Mouse (Mus musculus) kidney, adult 18-20 months (tissue): ENCODE measurements around the gene Pdzd2.

Experiments
- DNase-seq: peaks from one replicate; pipeline ENCODE4 v3.0.0; 2021

Pdzd2 gene

DNA sequence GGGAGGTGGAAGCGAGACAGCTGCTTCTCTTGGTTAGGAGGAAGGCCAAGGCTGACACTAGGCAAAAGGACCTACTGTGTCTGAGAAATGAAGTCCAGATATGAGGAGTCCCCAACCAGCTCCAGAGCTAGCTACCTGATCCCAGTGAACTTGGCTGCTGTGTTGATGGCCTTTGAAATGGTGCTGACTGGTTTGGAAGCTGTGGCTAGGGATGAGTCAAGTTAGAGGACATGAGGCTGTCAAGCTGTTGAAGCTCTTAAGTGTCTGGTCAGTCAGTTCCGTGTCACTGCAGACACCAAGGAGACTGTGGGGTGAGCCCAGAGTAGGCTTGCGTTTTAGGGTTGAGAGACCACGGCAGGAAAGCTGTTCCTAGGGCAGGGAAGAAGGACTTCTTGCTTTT, 405.3 kb downstream of the Pdzd2 start:
- no peak for DNase-seq

DNA sequence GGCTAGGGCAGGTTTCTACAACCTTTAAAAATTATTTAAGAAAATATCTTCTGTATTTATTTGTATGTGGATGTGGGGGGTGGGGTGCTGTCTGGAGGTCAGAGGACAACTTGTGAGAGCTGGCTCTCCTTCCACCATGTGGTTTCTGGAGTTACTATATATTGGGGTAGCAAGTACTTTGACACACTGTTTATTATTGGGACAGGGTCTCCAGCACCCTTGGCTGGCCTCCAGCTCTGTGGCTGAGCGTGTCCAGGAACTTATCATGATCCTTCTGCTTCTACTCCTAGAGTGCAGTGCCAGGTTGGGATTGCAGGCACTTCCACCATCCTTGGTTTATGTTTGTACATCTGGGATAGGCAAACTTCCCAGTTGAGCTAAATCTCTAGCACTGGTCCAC, 408.4 kb downstream of the Pdzd2 start:
- DNase-seq = no peak

DNA sequence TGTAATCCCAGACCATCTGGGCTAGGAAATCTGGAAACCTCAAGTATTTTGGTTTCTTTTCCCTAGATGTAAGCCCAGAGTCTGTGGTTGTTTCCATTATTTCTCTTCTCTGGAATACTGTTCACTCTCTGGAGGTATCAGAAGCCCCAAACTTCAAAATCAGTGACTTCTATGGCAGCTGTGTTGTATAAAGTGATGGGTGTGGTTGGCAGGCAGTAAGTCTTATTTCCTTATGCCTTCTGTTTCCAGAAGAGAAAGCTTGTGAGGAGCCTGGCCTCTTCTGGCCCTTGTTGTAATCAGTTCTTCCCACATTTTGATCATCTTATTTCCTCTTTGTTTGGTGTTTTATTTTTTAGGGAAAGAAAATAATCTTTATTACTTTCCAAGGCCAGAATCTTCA, 408.8 kb downstream of the Pdzd2 start:
- DNase-seq = no peak

DNA sequence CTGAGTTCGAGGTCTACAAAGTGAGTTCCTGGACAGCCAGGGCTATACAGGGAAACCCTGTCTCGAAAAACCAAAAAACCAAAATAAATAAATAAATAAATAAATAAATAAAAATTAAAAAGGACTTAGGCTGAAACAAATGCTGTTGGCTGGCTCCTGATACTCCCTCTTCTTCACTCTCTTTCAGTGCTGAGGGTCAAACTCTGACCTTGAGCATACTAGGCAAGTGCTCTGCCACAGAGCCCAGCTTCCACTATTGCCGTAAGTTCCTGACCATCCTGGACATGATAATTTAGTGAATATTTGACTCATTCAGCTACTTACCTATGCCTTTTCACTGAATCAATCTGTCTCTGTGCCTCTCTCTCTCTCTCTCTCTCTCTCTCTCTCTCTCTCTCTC, 409.3 kb downstream of the Pdzd2 start:
- DNase-seq = no peak

DNA sequence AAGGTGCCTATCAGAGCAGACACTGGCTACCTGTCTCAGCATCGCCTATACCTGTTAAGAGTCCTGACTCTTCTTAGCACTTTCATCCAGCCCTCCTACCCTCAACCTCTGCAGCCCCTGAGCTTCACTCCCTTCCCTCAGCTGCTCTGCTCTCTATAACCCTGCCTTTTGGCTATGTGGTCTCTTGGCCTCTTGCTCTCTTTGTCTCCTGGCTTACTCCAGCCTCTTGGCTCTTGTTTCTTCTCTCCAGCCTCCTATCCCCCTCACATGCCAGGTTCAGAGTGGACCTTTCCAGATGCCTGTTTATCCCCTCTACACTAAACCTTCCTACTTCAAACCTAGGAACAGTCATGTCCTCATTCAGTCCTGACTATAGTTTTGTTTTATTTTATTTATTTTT, 415.4 kb downstream of the Pdzd2 start:
- no peak for DNase-seq

DNA sequence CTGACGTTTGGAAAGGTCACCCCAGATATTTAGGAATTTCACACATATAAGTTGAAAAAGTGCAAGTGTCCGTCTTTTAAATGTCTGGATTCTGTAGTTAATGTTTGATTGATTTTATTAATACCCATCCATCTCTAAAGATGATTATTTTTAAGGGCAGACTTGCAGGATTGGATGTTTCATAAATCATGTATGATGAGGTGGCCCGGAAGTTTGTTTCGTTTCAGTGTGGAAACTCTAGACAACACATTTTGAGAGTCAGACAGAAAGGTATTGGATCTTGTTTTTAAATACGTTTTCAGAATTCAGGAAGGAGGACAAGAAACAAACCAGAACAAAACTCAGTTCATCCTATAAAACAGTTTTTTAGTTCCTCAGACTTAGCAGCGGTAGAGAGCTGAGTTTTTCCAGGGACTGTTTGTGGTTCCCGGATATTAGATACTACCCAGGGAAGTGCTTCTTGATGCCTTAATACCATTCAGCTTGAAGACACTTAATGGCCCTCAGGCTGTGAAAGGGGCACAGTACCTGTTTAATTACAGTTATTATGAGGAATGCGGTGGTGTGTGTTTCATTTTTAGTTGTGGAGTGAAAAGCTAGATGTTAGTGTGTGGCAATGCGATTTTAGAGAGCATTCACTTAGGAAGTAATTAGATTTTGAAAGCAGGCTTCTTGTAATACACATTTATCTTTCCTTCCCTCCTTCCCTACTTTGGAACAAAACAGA, 416.9 kb downstream of the Pdzd2 start:
- DNase-seq = no peak

DNA sequence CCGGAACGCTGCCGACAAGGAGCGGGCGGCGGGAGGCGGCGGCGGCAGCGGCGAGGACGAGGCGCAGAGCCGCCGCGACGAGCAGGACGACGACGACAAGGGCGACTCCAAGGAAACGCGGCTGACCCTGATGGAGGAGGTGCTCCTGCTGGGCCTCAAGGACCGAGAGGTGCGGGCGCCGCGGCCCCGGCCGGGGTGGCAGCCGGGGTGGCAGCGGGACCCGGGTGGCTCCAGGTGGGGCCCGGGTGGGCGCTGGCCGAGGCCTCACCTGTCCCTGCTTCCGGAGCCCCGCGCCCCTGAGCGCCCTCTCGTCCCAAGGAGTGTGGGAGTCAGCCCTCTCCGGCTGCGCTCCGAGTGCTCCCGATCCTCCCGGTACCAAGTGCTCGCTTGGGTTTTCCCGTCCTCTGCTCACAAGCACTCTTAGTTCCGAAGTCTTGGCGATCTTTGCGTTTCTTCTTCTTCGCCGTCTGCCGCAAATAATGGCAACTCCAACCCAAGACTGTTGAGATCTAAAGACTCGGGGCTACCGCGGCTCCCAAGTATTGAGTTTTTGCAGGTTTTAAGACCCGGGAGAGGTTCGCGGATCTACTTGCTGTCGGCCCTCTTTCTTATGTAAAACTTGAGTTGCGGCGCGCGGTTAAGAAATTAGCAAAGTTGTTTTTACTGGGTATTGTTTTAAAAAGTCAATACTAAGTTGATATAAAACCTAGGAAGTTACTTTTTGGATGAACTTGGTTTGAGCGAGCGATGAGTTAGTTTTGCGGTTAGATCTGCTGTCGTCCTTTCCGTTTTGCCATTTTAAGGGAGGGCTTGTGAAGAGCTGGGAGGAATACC, 417.7 kb downstream of the Pdzd2 start, which contains the start of gene 1810049J17Rik:
Gene 1810049J17Rik, minus strand, starts transcription at position 112 of the 834 bp plus-strand sequence.
- DNase-seq = peak; percentile 64

DNA sequence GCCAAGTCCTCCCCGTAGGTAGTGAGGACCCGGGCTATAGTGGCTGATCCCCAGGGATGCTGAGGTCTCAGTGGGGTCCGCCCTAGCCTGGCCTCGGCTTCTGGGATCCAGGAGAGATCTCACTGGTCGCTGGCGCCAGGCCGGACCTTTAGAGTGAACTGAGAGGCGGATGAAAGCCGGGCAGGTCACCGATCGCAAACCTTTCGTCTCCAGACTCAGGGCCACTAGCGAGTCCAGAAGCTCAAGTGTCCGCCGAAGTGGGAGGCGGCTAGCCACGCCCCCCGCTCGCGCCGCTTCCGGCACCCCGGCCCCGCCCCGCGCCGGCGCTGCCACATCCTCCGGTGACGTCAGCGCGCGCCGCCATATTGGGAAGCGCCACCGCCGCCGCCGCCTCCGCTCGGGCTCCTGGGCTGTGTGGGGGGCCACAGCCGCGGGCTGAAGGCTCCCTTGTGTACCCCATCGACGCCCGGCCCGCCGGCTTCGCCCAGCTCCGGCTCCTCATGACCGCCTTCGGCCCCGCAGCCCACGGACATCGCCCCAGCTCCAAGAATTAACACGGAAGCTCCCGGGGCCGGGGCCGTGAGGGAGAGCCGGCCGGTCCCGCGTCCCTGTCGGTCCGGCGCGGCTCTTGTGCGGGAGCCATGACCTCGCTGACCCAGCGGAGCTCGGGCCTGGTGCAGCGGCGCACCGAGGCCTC, 418.5 kb downstream of the Pdzd2 start, which contains the start of gene Golph3:
Gene Golph3, plus strand, starts transcription at position 360 of the 697 bp plus-strand sequence.
- DNase-seq = peak; percentile 97

DNA sequence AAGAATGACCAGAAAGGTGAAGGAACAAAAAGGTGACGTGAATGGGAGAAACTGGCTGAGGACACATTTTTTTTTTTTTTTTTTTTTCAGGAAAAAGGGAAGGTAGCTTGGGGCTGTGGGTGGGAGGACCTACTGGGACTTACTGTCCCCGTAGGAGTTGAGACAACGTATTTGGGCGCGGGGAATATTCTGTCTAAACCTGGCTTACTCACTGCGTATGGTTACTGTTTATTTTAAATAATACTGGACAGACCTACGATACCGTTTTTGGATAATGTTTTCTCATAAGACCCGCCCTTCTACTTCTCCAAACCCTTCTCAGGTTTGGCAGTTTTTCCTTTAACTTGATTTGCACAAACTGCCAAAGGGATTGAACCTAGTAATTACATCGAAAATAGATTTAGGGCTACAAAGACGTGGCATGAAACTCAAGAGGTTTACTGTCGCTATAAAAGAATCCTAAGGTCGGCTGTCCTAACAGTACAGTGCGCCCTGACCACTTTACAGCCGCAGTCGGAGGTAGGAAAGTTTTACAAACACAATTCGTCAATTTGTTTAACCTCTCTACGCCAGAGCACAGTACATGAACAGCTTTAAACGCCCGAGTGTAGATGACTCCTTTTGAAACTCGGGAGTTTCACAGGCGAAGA, 419.2 kb downstream of the Pdzd2 start:
- no peak for DNase-seq

DNA sequence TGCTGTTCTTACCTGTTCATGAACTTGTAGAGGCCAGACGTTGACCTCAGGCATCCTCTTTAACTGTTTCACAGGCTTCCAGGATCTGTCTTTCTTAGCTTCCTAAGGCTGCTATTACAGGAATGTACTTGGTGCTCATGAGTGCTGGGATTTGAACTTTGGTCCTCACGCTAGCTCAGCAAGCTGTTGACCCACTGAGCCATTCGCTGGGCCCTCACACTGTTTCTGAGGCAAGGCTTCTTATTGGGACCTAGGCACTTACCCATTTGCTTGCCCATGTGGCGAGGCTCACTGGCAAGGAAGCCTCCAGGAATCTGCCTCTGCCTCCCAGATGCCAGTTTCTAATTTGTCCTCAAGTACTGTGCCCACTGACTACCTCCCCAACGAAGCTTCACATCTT, 419.8 kb downstream of the Pdzd2 start:
- DNase-seq = no peak

DNA sequence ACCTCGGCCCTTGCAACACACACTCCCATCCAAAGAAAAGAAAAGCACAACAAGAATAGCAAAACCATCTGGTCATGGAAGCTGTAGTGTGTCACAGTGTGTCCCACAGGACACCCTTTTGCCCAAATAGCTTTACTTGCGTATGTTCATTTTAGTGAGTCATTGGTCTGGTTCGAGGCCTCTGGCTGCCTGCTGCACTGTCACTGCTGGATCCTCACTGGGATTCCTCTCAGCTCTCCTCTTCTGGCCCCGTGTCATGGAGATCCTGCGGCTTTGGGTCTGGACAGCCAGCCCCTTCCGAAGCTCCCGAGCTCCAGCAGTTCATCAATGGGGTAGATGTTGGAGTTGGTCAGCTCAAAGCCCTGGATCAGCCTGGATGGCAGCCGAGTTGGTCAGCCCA, 421.3 kb downstream of the Pdzd2 start:
- no peak for DNase-seq

DNA sequence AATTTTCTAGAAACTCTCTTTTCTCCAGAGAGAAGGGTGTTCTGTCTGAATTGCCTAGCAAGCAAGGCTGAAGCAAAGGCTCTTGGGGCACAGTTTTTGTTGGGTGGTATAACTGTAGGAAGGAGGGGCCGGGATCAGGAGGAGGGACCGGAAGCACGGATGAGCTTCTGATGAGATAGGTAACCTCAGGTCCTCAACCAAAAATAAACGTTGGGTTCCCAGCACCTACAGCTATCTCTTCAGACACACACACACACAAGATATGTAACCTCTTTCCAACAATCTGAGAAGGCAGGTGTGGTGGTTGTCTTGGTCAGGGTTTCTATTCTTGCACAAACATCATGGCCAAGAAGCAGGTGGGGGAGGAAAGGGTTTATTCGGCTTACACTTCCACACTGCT, 422.4 kb downstream of the Pdzd2 start:
- DNase-seq = no peak

DNA sequence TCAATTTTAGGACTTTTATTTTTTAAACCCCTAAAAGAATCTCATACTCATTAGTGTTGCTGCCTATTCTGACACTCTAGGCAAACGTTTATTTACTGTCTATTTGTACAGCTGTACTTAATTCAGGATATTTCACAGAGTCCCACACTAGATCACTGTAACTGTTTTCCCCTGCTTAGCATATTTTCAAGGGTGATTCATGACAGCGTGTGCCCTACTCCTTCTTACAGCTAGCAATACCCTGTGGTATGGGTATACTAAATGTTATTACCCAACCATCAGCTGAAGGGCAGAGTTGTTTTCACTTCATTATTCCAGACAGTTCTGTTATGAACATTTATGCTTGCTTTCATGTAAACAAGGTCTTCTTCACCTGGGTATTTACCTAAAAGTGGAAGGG, 423.7 kb downstream of the Pdzd2 start:
- DNase-seq = no peak

DNA sequence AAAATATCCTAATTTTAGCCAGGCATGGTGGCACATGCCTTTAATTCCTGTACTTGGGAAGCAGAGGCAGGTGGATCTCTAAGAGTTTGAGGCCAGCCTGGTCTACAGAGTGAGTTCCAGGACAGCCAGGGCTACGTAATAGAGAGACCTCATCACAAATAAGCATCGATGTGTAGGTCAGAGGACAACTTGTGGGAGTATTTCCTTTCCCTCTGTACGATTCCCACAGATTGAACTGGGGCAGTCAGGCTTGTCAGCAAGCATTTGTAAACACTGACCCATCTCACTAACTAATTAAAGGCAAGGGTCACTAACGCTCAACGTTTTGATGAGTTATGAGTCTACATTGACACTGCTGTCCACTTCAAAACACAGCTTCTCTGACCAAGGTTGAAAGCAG, 425.1 kb downstream of the Pdzd2 start:
- DNase-seq = no peak

DNA sequence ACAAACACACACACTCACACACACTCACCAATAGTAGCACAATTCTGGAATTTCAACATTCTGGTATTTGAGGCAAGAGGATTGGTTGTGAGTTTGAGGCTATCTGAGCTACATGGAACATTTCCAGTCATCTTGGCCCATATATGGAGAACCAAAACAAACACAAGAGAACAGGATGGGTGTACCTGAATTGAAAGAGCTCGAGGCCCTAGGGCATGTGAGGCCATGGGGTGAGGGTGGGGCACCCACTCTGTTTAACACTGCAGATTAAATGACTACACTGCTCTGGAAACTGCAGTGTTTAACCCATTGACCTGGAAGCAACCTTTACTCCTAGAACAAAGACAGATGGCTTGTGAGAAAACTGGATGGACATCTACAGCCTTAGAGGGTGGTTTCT, 426.5 kb downstream of the Pdzd2 start:
- DNase-seq = no peak

DNA sequence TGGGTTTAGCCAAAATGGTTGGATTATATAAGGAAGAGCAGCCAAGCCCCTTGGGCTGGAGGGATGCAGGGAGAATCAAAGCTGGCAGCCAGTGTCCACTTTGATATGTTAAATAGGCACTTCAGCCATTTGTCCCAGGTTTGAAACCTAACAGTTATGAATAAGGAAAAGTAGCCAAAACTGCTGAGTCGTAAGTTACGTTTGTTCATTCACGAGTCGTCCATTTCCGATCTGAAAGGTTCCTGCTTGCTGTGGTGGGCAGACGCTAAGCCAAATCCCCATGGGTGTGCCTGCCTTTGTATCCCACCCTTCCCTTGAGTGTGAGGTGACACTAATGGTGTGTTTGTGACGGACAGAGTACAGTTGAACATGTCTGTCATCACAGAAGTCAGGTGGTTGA, 428.3 kb downstream of the Pdzd2 start:
- no peak for DNase-seq

DNA sequence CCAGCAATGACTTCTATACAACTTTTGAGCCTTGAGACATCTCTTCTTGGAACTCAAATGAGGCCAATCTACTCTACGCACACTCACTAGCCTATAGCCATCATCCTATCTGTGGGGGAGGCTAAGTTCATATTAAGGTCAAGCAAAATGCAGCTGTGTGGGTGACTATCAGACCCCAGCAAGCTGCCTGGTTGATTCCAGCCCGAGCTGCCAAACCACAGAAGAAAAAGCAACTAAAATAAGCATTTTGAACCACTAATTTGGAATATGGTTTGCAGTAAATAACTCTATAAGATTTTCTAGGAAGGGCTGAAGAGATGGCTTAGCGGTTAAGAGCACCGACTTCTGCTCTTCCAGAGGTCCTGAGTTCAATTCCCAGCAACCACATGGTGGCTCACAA, 429.0 kb downstream of the Pdzd2 start:
- DNase-seq = no peak
